Mouse (Mus musculus) E14TG2a.4 (cell line): ENCODE measurements around the gene Syvn1.

ENCODE experiments used
- CTCF ChIP-seq: conservative IDR thresholded peaks from 2 replicates; pipeline ENCODE4 v1.5.1; 2014; ENCODE audit warnings: low read length
- NANOG ChIP-seq: IDR thresholded peaks from 2 replicates; pipeline ENCODE4 v1.6.1; 2014; ENCODE audit warnings: borderline replicate concordance, low read length, mixed read lengths
- POU5F1 ChIP-seq: IDR thresholded peaks from 2 replicates; pipeline ENCODE4 v1.6.1; 2014; ENCODE audit warnings: low read length, borderline replicate concordance

DNA sequence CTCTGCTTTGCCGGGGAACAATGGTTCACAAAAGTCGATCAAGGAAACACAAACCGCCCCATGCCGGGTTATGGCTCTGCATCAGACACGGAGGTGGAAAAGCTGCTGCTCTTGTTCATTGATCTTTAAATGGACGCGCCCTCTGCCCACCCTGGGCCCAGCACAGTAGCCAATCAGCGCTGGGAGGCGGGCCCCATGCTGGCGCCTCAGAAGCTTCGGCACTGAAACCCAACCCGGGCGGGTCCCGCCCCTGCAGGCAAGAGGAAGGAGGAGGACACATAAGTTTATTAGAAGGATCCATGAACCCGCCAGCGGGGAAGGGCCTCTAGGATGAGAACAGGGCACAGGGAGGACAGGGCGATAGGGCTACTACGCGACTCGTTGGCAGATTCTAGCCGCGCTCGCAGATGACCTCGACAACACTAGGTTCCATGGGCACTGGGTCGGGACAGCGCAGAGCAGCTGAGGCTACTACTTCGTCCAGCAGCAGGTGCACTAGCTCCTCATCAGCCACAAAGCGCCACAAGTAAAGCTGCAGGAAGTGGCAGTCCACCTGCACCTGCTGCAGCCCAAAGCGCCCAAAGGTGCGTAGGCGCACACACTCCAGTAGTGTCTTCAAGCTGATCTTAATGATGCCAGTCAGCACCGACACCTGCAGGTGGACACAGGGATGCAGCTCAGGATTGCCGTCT is 21.5 kb downstream of the Syvn1 start, which contains the start of gene Tm7sf2:
- TF ChIP-seq CTCF: no peak
- TF ChIP-seq NANOG: no peak
- TF ChIP-seq POU5F1: no peak
